Mouse (Mus musculus) forebrain, embryonic 12.5 days (tissue): ENCODE data around the gene Syt8. TPM values are rescaled to one million over a fixed set of nuclear protein-coding genes. Genes with fewer than 3 reads are reported as not detected.

Experiments used
- ATAC-seq: fragments of 200-750 bp; cut with Nextera tagmentation; 2 replicates; pipeline ENCODE4 v1.8.0; 2017; ENCODE audit warnings: moderate TSS enrichment; ENCODE audit not compliant: low FRiP score
- H3K27ac ChIP-seq: fragments of 300-500 bp; sonication (generic); 2 replicates; pipeline ENCODE4 v1.5.1; 2016; ENCODE audit warnings: mild to moderate bottlenecking
- H3K27me3 ChIP-seq: fragments of 300-500 bp; sonication (generic); 2 replicates; pipeline ENCODE4 v1.6.1; 2016; ENCODE audit warnings: mild to moderate bottlenecking
- H3K36me3 ChIP-seq: fragments of 300-500 bp; sonication (generic); replicated peaks from 2 replicates; pipeline ENCODE4 v1.6.1; 2016; ENCODE audit warnings: mild to moderate bottlenecking
- H3K4me1 ChIP-seq: fragments of 300-500 bp; sonication (generic); 2 replicates; pipeline ENCODE4 v1.6.1; 2016
- H3K4me2 ChIP-seq: fragments of 300-500 bp; sonication (generic); 2 replicates; pipeline ENCODE4 v1.6.1; 2016; ENCODE audit warnings: mild to moderate bottlenecking, moderate library complexity
- H3K4me3 ChIP-seq: fragments of 300-500 bp; sonication (generic); replicated peaks from 2 replicates; pipeline ENCODE4 v1.5.1; 2016; ENCODE audit warnings: mild to moderate bottlenecking
- H3K9ac ChIP-seq: fragments of 300-500 bp; sonication (generic); 2 replicates; pipeline ENCODE4 v1.6.1; 2016; ENCODE audit warnings: mild to moderate bottlenecking
- H3K9me3 ChIP-seq: fragments of 300-500 bp; sonication (generic); 2 replicates; pipeline ENCODE4 v1.6.1; 2016
- WGBS: fragments of 180-500 bp; shearing (Covaris S2); methylation state at CpG from one replicate; pipeline ENCODE4 v1.1.7; 2016; 5-methylcytosine and 5-hydroxymethylcytosine counted together
- polyA plus RNA-seq: library from polyadenylated mRNA; unstranded; fragments of >200 nt; fragmentation: Nextera tagmentation; extraction: Ambion mirVana; gene quantifications from 2 replicates; pipeline ENCODE4 v1.2.1, GENCODE M21; 2016

The Syt8 gene
- polyA plus RNA-seq, 1 experiment from 2014 or later: not detected

- H3K9me3 ChIP-seq: no peaks in the 10 kb centered on the region
- ATAC-seq: peak; percentile 71
- no peaks in the 10 kb centered on the region for H3K36me3 ChIP-seq
- H3K27ac ChIP-seq: peak overlapping the region; percentile 79
- H3K4me1 ChIP-seq: peaks cover 29% of the 10 kb centered on the region
- 0 out of 2 replicates have a peak, but pooled peaks cover 4% of the 10 kb centered on the region for H3K27me3 ChIP-seq
- under 1% methylated on average over 22 of the region's 22 CpGs for WGBS
- H3K9ac ChIP-seq: peak overlapping the region; percentile 61
- H3K4me2 ChIP-seq: peak overlapping the region; percentile 62
- peak overlapping the region; percentile 33 for H3K4me3 ChIP-seq
Measured at GRCm38 (mm10) chr7:142481568-142482255, 47.1 kb downstream of the Syt8 start.

- H3K9me3 ChIP-seq: no peaks in the 10 kb centered on the region
- ATAC-seq: peak; percentile 34; the same call in 1 of the 2 replicates
- no peaks in the 10 kb centered on the region for H3K36me3 ChIP-seq
- 0 out of 2 replicates have a peak, but pooled peaks cover 4% of the 10 kb centered on the region for H3K27me3 ChIP-seq
- H3K4me1 ChIP-seq: peaks cover 34% of the 10 kb centered on the region
- peak overlapping the region; percentile 79 for H3K27ac ChIP-seq
- 16% methylated on average over 6 of the region's 6 CpGs for WGBS
- no peak overlapping the region for H3K4me3 ChIP-seq
- peak overlapping the region; percentile 62 for H3K4me2 ChIP-seq
- peak overlapping the region; percentile 61; the same call in 1 of the 2 replicates for H3K9ac ChIP-seq
Measured at GRCm38 (mm10) chr7:142482256-142482609, 47.6 kb downstream of the Syt8 start.

DNA sequence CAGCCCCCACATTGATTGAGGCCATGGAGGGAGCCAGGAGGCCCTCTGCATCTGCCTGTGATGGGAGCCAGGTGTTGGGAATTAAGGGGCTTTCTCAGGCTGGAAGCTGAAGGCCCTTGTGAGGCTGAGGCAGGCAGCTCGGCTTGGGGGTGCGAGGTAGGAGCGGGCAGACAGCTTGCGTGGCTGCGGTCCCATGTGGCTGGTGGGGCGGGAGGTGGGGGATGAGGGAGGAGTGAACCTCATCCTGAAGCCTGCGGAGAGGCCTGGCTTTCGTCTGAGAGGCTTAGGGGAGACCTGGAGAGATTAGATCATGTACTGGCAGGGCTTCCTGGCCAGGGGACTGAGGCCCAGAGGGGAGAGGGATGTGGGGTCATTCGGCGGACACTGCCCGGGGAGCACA, 48.5 kb downstream of the Syt8 start:
- peaks cover 42% of the 10 kb centered on the region for H3K4me1 ChIP-seq
- H3K4me3 ChIP-seq: no peak overlapping the region
- ATAC-seq: no peak
- H3K4me2 ChIP-seq: no peak overlapping the region
- H3K9ac ChIP-seq: no peak overlapping the region
- WGBS: 53% methylated on average over 11 of the region's 11 CpGs
- H3K27me3 ChIP-seq: 0 out of 2 replicates have a peak, but pooled peaks cover 4% of the 10 kb centered on the region
- H3K9me3 ChIP-seq: no peaks in the 10 kb centered on the region
- no peaks in the 10 kb centered on the region for H3K36me3 ChIP-seq
- peak overlapping the region; percentile 43; the same call in 1 of the 2 replicates for H3K27ac ChIP-seq

DNA sequence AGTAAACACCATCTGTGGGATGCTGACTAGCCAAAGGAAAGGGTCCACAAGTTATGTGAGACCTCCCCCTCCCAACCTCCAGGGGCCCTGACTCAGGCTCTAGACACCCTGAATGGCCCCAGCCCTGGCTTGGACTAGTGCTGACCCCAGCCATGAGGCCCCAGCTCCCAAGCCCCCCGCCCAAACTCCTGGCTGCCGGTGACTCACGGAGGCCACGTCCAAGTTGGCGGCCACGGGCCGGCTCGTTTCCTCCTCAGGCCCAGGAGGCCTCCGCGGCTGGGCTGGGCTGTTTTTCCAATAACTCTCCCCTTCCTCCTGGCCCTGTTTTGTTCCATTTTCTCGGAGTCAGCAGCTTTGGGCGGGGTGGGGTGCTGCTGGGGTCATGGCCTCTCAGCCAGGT, 50.1 kb downstream of the Syt8 start:
- H3K9me3 ChIP-seq: no peaks in the 10 kb centered on the region
- peaks cover 42% of the 10 kb centered on the region for H3K4me1 ChIP-seq
- ATAC-seq: no peak
- H3K27me3 ChIP-seq: 0 out of 2 replicates have a peak, but pooled peaks cover 4% of the 10 kb centered on the region
- no peaks in the 10 kb centered on the region for H3K36me3 ChIP-seq
- no peak overlapping the region for H3K9ac ChIP-seq
- H3K4me2 ChIP-seq: no peak overlapping the region
- no peak overlapping the region for H3K27ac ChIP-seq
- no peak overlapping the region for H3K4me3 ChIP-seq
- WGBS: 84% methylated on average over 12 of the region's 12 CpGs

DNA sequence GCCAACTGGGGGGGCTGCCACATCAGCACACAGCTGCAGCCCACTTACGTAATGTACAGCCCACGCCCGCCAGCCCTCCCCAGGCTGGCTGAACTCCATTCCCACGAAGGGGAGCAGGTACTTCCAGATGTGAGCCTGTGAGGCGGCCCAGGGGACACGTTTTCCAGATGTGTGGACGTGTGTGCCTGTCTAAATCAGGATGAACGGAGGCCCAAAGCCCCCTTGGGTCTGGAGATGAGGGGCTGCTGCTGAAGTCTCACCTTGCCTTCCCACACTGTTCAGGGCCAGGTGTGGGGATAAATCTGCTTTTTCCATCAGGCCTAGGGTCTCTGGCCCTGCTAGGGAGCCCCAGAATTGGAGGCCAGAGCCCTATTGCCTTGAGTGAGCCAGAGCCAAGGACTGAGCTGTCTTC, 52.1 kb downstream of the Syt8 start:
- Histone ChIP-seq H3K9me3 (no peaks in the 10 kb centered on the region), H3K27me3 (0 out of 2 replicates have a peak, but pooled peaks cover 4% of the 10 kb centered on the region), H3K27ac (peak overlapping the region; percentile 39; the same call in 1 of the 2 replicates), H3K4me1 (peaks cover 32% of the 10 kb centered on the region), H3K9ac (0 out of 2 replicates have a peak overlapping the region, but pooled peaks have one; percentile 0), H3K4me3 (no peak overlapping the region), H3K36me3 (no peaks in the 10 kb centered on the region), H3K4me2 (0 out of 2 replicates have a peak overlapping the region, but pooled peaks have one; percentile 25)
- no peak for ATAC-seq
- WGBS: 78% methylated on average over 8 of the region's 8 CpGs

GRCm38 (mm10) chr7:142487341-142487859, 52.8 kb downstream of the Syt8 start:
- H3K4me2 ChIP-seq: peak overlapping the region; percentile 25; the same call in 1 of the 2 replicates
- ATAC-seq: peak; percentile 71
- WGBS: 15% methylated on average over 9 of the region's 9 CpGs
- 0 out of 2 replicates have a peak overlapping the region, but pooled peaks have one; percentile 0 for H3K9ac ChIP-seq
- no peak overlapping the region for H3K4me3 ChIP-seq
- no peaks in the 10 kb centered on the region for H3K9me3 ChIP-seq
- H3K4me1 ChIP-seq: peaks cover 26% of the 10 kb centered on the region
- H3K36me3 ChIP-seq: no peaks in the 10 kb centered on the region
- peak overlapping the region; percentile 39; the same call in 1 of the 2 replicates for H3K27ac ChIP-seq
- H3K27me3 ChIP-seq: 0 out of 2 replicates have a peak, but pooled peaks cover 4% of the 10 kb centered on the region

- Histone ChIP-seq H3K4me1 (peaks cover 19% of the 10 kb centered on the region), H3K27ac (no peak overlapping the region), H3K9ac (no peak overlapping the region), H3K27me3 (0 out of 2 replicates have a peak, but pooled peaks cover 4% of the 10 kb centered on the region), H3K4me3 (no peak overlapping the region), H3K9me3 (no peaks in the 10 kb centered on the region), H3K36me3 (no peaks in the 10 kb centered on the region), H3K4me2 (no peak overlapping the region)
- WGBS: 68% methylated on average over 3 of the region's 3 CpGs
- no peak for ATAC-seq
Measured at GRCm38 (mm10) chr7:142488053-142488452, 53.4 kb downstream of the Syt8 start.

Other genes with a start within 250 kb of the Syt8 start
- not detected in 2 replicates for gene Gm10153, start 244.5 kb upstream of the Syt8 start, polyA plus RNA-seq
- gene Krtap5-3, start 233.5 kb upstream of the Syt8 start, polyA plus RNA-seq: not detected in 2 replicates
- not detected in 2 replicates for gene Gm7579, start 223.0 kb upstream of the Syt8 start, polyA plus RNA-seq
- gene Krtap5-5, start 204.9 kb upstream of the Syt8 start, polyA plus RNA-seq: not detected in 2 replicates
- not detected in 2 replicates for gene Gm40460, start 193.8 kb upstream of the Syt8 start, polyA plus RNA-seq
- not detected in 2 replicates for gene Gm2431, start 176.5 kb upstream of the Syt8 start, polyA plus RNA-seq
- not detected in 2 replicates for gene Gm4559, start 160.5 kb upstream of the Syt8 start, polyA plus RNA-seq
- not detected in 2 replicates for gene Krtap5-1, start 137.7 kb upstream of the Syt8 start, polyA plus RNA-seq
- not detected in 2 replicates for gene Krtap5-4, start 131.3 kb upstream of the Syt8 start, polyA plus RNA-seq
- gene Ifitm10, start 61.1 kb upstream of the Syt8 start, polyA plus RNA-seq: 0.34 and 0.45 TPM in 2 replicates
- 0.60 and 0.91 TPM in 2 replicates for gene Gm49369, start 52.2 kb upstream of the Syt8 start, polyA plus RNA-seq
- 132 TPM in 2 replicates for gene Ctsd, start 46.8 kb upstream of the Syt8 start, polyA plus RNA-seq
- 1.3 TPM in 1 of 2 replicates, not detected in the other for gene Tnni2, start 7.0 kb downstream of the Syt8 start, polyA plus RNA-seq
- 5.4 and 6.3 TPM in 2 replicates for gene Lsp1, start 26.0 kb downstream of the Syt8 start, polyA plus RNA-seq
- gene Tnnt3, start 64.0 kb downstream of the Syt8 start, polyA plus RNA-seq: 0.78 TPM in 1 of 2 replicates, not detected in the other
- 10.8 and 15.9 TPM in 2 replicates for gene Mrpl23, start 97.8 kb downstream of the Syt8 start, polyA plus RNA-seq
- gene Igf2, start 232.0 kb downstream of the Syt8 start, polyA plus RNA-seq: 94.7 and 122 TPM in 2 replicates
- gene Gm49394, start 235.1 kb downstream of the Syt8 start, polyA plus RNA-seq: not detected in 2 replicates